Mouse (Mus musculus): ENCODE results near the gene Cdpf1. TPM values are rescaled to one million over a fixed set of nuclear protein-coding genes. Genes with fewer than 3 reads are reported as not detected.

The Cdpf1 gene
- polyA plus RNA-seq, 1 experiment from 2014 or later, result 37.4 TPM

Other genes with a start within 250 kb of the Cdpf1 start
- 21.2 and 22.5 TPM in 2 replicates for gene Wnt7b, start 229.2 kb downstream of the Cdpf1 start, polyA plus RNA-seq (2015; fragmentation: Nextera tagmentation; extraction: Ambion mirVana)
- 5.1 and 5.9 TPM in 2 replicates for gene Ppara, start 76.7 kb downstream of the Cdpf1 start, polyA plus RNA-seq (2015; fragmentation: Nextera tagmentation; extraction: Ambion mirVana)
- 0.10 and 0.11 TPM in 2 replicates for gene Pkdrej, start 10.0 kb upstream of the Cdpf1 start, polyA plus RNA-seq (2015; fragmentation: Nextera tagmentation; extraction: Ambion mirVana)
- gene Ttc38, start 20.6 kb upstream of the Cdpf1 start, polyA plus RNA-seq (2015; fragmentation: Nextera tagmentation; extraction: Ambion mirVana), result 8.0 and 8.2 TPM in 2 replicates
- 31.0 and 33.1 TPM in 2 replicates for gene Gtse1, start 48.0 kb upstream of the Cdpf1 start, polyA plus RNA-seq (2015; fragmentation: Nextera tagmentation; extraction: Ambion mirVana)
- gene Trmu, start 67.6 kb upstream of the Cdpf1 start, polyA plus RNA-seq (2015; fragmentation: Nextera tagmentation; extraction: Ambion mirVana), result 51.8 and 53.2 TPM in 2 replicates
- gene Celsr1, start 222.1 kb upstream of the Cdpf1 start, polyA plus RNA-seq (2015; fragmentation: Nextera tagmentation; extraction: Ambion mirVana), result 3.5 and 3.9 TPM in 2 replicates
- gene Gramd4, start 246.0 kb upstream of the Cdpf1 start, polyA plus RNA-seq (2015; fragmentation: Nextera tagmentation; extraction: Ambion mirVana), result 12.1 and 14.9 TPM in 2 replicates

Data from kidney, embryonic 16.5 days (tissue).